Mouse (Mus musculus) liver, adult 2 months (tissue): ENCODE data around the gene Dusp28. TPM values are rescaled to one million over a fixed set of nuclear protein-coding genes. Genes with fewer than 3 reads are reported as not detected.

Experiments used
- DNase-seq: peaks from one replicate; pipeline ENCODE4 v3.0.0-alpha.2; 2011; ENCODE audit warnings: low read depth, low spot score; ENCODE audit errors: extremely low read depth
- H3K27ac ChIP-seq: fragments of 200-500 bp; replicated peaks from 2 replicates; pipeline ENCODE4 v1.5.1; 2012; ENCODE audit warnings: low read depth, mild to moderate bottlenecking, control low read depth, inconsistent platforms, low read length; ENCODE audit not compliant: insufficient read depth
- H3K27me3 ChIP-seq: fragments of 200-500 bp; 2 replicates; pipeline ENCODE4 v1.6.1; 2012; ENCODE audit warnings: mild to moderate bottlenecking, moderate library complexity, low read length, inconsistent platforms; ENCODE audit not compliant: control insufficient read depth, insufficient read depth
- H3K36me3 ChIP-seq: fragments of 200-500 bp; 2 replicates; pipeline ENCODE4 v1.6.1; 2012; ENCODE audit warnings: low read length, inconsistent platforms; ENCODE audit not compliant: control insufficient read depth, insufficient read depth
- H3K4me1 ChIP-seq: fragments of 200-500 bp; 2 replicates; pipeline ENCODE4 v1.6.1; 2011; ENCODE audit warnings: low read length; ENCODE audit not compliant: control insufficient read depth, insufficient read depth
- H3K4me3 ChIP-seq: fragments of 200-500 bp; 2 replicates; pipeline ENCODE4 v1.5.1; 2011; ENCODE audit warnings: low read depth, mild to moderate bottlenecking, control low read depth, low read length, moderate library complexity; ENCODE audit not compliant: insufficient read depth
- H3K79me2 ChIP-seq: fragments of 200-500 bp; 2 replicates; pipeline ENCODE4 v1.6.1; 2012; ENCODE audit warnings: inconsistent platforms, mild to moderate bottlenecking, low read length, moderate library complexity; ENCODE audit not compliant: control insufficient read depth, insufficient read depth
- H3K9ac ChIP-seq: fragments of 200-500 bp; 2 replicates; pipeline ENCODE4 v1.6.1; 2012; ENCODE audit warnings: low read depth, mild to moderate bottlenecking, control low read depth, inconsistent platforms, low read length
- CTCF ChIP-seq: fragments of 200-500 bp; IDR thresholded peaks from 2 replicates; pipeline ENCODE4 v1.5.1; 2011; ENCODE audit warnings: low read depth, low read length, control low read depth
- POLR2A ChIP-seq: fragments of 200-500 bp; IDR thresholded peaks from 2 replicates; pipeline ENCODE4 v1.6.1; 2011; ENCODE audit warnings: low read length, control low read depth; ENCODE audit not compliant: insufficient read depth; ENCODE audit errors: extremely low read depth
- WGBS: fragments of 180-500 bp; shearing (Covaris S2); methylation state at CpG from one replicate; pipeline ENCODE4 v1.1.7; 2018; 5-methylcytosine and 5-hydroxymethylcytosine counted together
- polyA plus RNA-seq: library from polyadenylated mRNA; depleted of rRNA; stranded (reverse); fragments of >200 nt; gene quantifications from 2 replicates; pipeline ENCODE4 v1.2.3, GENCODE M21; 2012
- total RNA-seq: library from RNA; depleted of rRNA; stranded (reverse); fragments of >200 nt; gene quantifications from 2 replicates; pipeline ENCODE4 v1.2.3, GENCODE M21; 2014

Gene Dusp28
- total and polyA plus RNA-seq, 2 experiments, result 11.9 to 20.6 TPM

GRCm38 (mm10) chr1:92903627-92904026 lies 3.2 kb upstream of the Dusp28 start:
- peak; percentile 78 for DNase-seq
- Histone ChIP-seq H3K9ac (no peak overlapping the region), H3K36me3 (no peaks in the 10 kb centered on the region), H3K27ac (no peak overlapping the region), H3K79me2 (no peaks in the 10 kb centered on the region), H3K27me3 (no peaks in the 10 kb centered on the region), H3K4me1 (peaks cover 11% of the 10 kb centered on the region), H3K4me3 (no peak overlapping the region)
- no peak for TF ChIP-seq CTCF
- no peak for TF ChIP-seq POLR2A
- 17% methylated on average over 4 of the region's 4 CpGs for WGBS

DNA sequence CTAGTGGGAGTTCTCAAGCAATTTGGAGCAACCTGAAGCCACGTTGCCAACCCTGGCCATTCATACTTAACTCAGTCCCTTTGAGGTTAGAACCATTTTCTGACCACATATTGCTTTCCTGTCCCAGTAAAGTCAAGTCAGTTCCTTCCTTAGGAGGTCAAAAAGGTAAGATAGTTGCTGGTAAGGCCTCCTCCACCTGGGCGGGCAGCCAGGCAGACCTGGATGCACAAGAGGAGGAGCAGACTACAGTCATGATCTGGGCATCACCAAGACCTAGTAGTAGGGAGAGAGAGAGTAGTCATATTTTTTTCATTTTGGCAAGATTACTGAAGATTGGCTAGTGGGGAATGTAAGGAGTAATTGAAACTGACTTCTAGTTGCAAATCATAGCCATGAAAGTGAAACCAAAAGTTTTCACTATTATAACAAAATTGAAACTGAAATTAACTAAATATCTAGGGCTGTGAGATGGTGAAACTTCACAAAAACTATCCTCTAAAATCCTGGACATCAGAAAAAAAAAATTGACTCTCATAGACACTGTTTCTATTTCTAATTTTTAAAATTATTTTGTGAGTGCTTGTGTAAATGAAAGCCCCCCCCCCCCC lies 974 bp upstream of the Dusp28 start:
- 0 out of 2 replicates have a peak, but pooled peaks cover 1% of the 10 kb centered on the region for H3K79me2 ChIP-seq
- no peak overlapping the region for H3K27ac ChIP-seq
- H3K27me3 ChIP-seq, result no peaks in the 10 kb centered on the region
- TF ChIP-seq POLR2A, result no peak
- no peak overlapping the region for H3K4me3 ChIP-seq
- no peaks in the 10 kb centered on the region for H3K36me3 ChIP-seq
- H3K9ac ChIP-seq, result no peak overlapping the region
- DNase-seq, result no peak
- 94% methylated on average over 2 of the region's 2 CpGs for WGBS
- H3K4me1 ChIP-seq, result peaks cover 16% of the 10 kb centered on the region

- Histone ChIP-seq H3K27ac (peak overlapping the region; percentile 50), H3K79me2 (peaks cover 17% of the 10 kb centered on the region; the same call in 1 of the 2 replicates), H3K4me3 (peak overlapping the region; percentile 94), H3K36me3 (no peaks in the 10 kb centered on the region), H3K4me1 (peaks cover 25% of the 10 kb centered on the region), H3K9ac (peak overlapping the region; percentile 72), H3K27me3 (no peaks in the 10 kb centered on the region)
- TF ChIP-seq POLR2A (no peak), CTCF (no peak)
- 41% methylated on average over 20 of the region's 20 CpGs for WGBS
- no peak for DNase-seq
Measured at GRCm38 (mm10) chr1:92907632-92908360, 1.0 kb downstream of the Dusp28 start.

- no peak for TF ChIP-seq POLR2A
- no peak for TF ChIP-seq CTCF
- no peaks in the 10 kb centered on the region for H3K27me3 ChIP-seq
- DNase-seq, result no peak
- H3K9ac ChIP-seq, result no peak overlapping the region
- H3K36me3 ChIP-seq, result no peaks in the 10 kb centered on the region
- H3K27ac ChIP-seq, result no peak overlapping the region
- WGBS, result 96% methylated on average over 3 of the region's 3 CpGs
- no peak overlapping the region for H3K4me3 ChIP-seq
- H3K79me2 ChIP-seq, result peaks cover 21% of the 10 kb centered on the region; the same call in 1 of the 2 replicates
- H3K4me1 ChIP-seq, result peaks cover 19% of the 10 kb centered on the region
Measured at GRCm38 (mm10) chr1:92908664-92909063, 1.9 kb downstream of the Dusp28 start.

- H3K9ac ChIP-seq, result no peak overlapping the region
- peaks cover 21% of the 10 kb centered on the region; the same call in 1 of the 2 replicates for H3K79me2 ChIP-seq
- H3K4me1 ChIP-seq, result peaks cover 19% of the 10 kb centered on the region
- no peak for DNase-seq
- H3K27me3 ChIP-seq, result no peaks in the 10 kb centered on the region
- H3K36me3 ChIP-seq, result no peaks in the 10 kb centered on the region; the same call in 1 of the 2 replicates
- TF ChIP-seq POLR2A, result no peak
- peak; percentile 3; the same call in 1 of the 2 replicates for TF ChIP-seq CTCF
- 80% methylated on average over 4 of the region's 4 CpGs for WGBS
- H3K27ac ChIP-seq, result no peak overlapping the region
- H3K4me3 ChIP-seq, result no peak overlapping the region
Measured at GRCm38 (mm10) chr1:92909068-92909467, 2.3 kb downstream of the Dusp28 start.

DNA sequence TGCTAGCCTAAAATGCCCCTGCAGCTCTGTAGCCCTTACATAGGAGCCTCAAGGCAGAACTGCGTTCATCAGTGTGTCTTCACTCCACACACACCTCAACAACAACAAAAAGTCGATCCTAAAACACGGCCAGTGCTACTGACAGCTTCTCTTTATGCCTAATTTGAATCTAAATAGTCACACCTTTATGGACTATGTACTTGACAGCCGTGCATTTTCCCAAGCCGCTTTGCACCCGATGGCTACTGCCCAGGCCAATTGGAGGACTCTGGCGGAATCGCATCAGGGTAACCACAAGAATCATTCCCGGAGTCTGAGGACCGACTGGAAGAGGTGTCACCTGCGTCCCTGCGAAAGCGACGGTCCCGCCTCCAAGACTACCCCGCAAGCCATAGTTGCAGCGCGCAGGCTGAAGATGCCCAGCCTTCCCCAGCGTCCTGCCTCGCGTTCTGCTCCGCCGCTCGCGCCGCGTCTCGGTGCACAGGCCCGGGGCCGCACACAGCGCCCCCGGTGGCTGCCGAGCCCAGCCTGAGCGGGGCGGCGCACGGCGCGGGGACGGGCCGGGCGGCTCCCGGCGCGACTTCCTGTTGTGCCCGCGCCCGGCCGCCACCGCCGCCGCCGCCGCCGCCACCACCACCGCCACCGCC lies 3.6 kb downstream of the Dusp28 start, which contains the start of gene Rnpepl1:
TSS of gene Rnpepl1 (plus strand) at position 545 of the 647 bp plus-strand sequence.
- Histone ChIP-seq H3K79me2 (peaks cover 21% of the 10 kb centered on the region; the same call in 1 of the 2 replicates), H3K36me3 (peaks cover 1% of the 10 kb centered on the region; the same call in 1 of the 2 replicates), H3K4me1 (peaks cover 19% of the 10 kb centered on the region), H3K9ac (peak within 1 kb of the TSS; percentile 95), H3K27me3 (no peaks in the 10 kb centered on the region), H3K4me3 (peak within 1 kb of the TSS; percentile 79), H3K27ac (peak within 1 kb of the TSS; percentile 79)
- peak; percentile 66 for DNase-seq
- TF ChIP-seq POLR2A, result peak; percentile 43; the same call in 1 of the 2 replicates
- peak; percentile 77 for TF ChIP-seq CTCF
- under 1% methylated on average over 52 of the region's 57 CpGs for WGBS
